In genomic region chr10:81643449-81644055, GRCm38 (mm10) we compare ENCODE assay signal across 8 mouse cellular contexts. TPM values are rescaled to one million over a fixed set of nuclear protein-coding genes. Genes with fewer than 3 reads are reported as not detected.
DNase-seq lines count a peak whose midpoint lies in the region; ATAC-seq lines count a peak whose summit lies in the region.

No protein-coding gene starts in this region.

- intact Hi-C loops in left cerebral cortex, postnatal 14 days (cut with DNase I), result no loop called here

- H3K4me2 ChIP-seq in intestine, embryonic 14.5 days (ENCODE audit: low read length), result peak overlapping the region; percentile 84

- DNase-seq in adrenal gland, adult (ENCODE audit: inconsistent age in 2 of 2, low spot score in 1 of 2), result peak; percentile 98
- peak; percentile 94 for DNase-seq in embryo, embryonic 10.5 days (ENCODE audit: low spot score)
- DNase-seq in gastrocnemius, postnatal 25 days, result peak; percentile 97
- peak; percentile 90 for DNase-seq in intestine, embryonic 14.5 days (ENCODE audit: low spot score)
- peak; percentile 95 to 96 for DNase-seq in left cerebral cortex, postnatal 14 days (ENCODE audit: low spot score in 2 of 2)
- peak; percentile 97 for DNase-seq in mesoderm, embryonic 11.5 days (ENCODE audit: low read depth, low spot score)
- peak; percentile 93 to 94 for DNase-seq in right cerebral cortex, postnatal 36 days (ENCODE audit: low spot score in 2 of 2)
- DNase-seq in yolk sac, embryonic 10.5 days (ENCODE audit: low spot score), result peak; percentile 94

- no peaks in the 10 kb centered on the region for H3K27me3 ChIP-seq in intestine, embryonic 14.5 days (replicated peaks; ENCODE audit: control insufficient read depth, insufficient read depth, low read length)

- no peaks in the 10 kb centered on the region for H3K36me3 ChIP-seq in intestine, embryonic 14.5 days (ENCODE audit: control insufficient read depth, insufficient read depth, low read length)

- H3K27ac ChIP-seq in intestine, embryonic 14.5 days (ENCODE audit: low read depth), result peak overlapping the region; percentile 95

- peak; percentile 89 for ATAC-seq in intestine, embryonic 14.5 days (replicated peaks; ENCODE audit: low FRiP score, low TSS enrichment, low read depth)

- H3K9ac ChIP-seq in intestine, embryonic 14.5 days (ENCODE audit: low read length), result peak overlapping the region; percentile 93

- under 1% methylated on average over 74 of the region's 75 CpGs for WGBS in intestine, embryonic 14.5 days

- H3K4me1 ChIP-seq in intestine, embryonic 14.5 days (replicated peaks; ENCODE audit: control insufficient read depth, insufficient read depth, low read length), result peaks cover 9% of the 10 kb centered on the region

- H3K4me3 ChIP-seq in intestine, embryonic 14.5 days (ENCODE audit: low read depth, low read length), result peak overlapping the region; percentile 80

- H3K9me3 ChIP-seq in intestine, embryonic 14.5 days (ENCODE audit: control insufficient read depth, low read length), result no peaks in the 10 kb centered on the region

RNA-seq across cellular contexts. Expression of gene Gm10778, which starts 5.3 kb away (rescaled TPM):
- 1 to 10 TPM in 1 of 2 experiments, under 1 TPM in 1; 0.87 to 1.3 TPM for total RNA-seq in gastrocnemius, postnatal 25 days (2021)
- 4.3 and 5.6 TPM in 2 replicates for polyA plus RNA-seq in intestine, embryonic 14.5 days (2014; fragmentation: Nextera tagmentation; extraction: Ambion mirVana)
- 1 to 10 TPM; 4.8 TPM for total RNA-seq in left cerebral cortex, postnatal 14 days (2021)

RNA-seq across cellular contexts. Expression of gene Ankrd24, which starts 15.2 kb away (rescaled TPM):
- 1 to 10 TPM; 5.9 to 9.5 TPM for total RNA-seq in gastrocnemius, postnatal 25 days (2021)
- polyA plus RNA-seq in intestine, embryonic 14.5 days (2014; fragmentation: Nextera tagmentation; extraction: Ambion mirVana), result 4.7 and 6.4 TPM in 2 replicates
- 10 to 100 TPM; 31.9 to 34.5 TPM for total RNA-seq in left cerebral cortex, postnatal 14 days (2021)

RNA-seq across cellular contexts. Expression of gene Sirt6, which starts 16.0 kb away (rescaled TPM):
- total RNA-seq in gastrocnemius, postnatal 25 days (2021), result 1 to 10 TPM; 3.8 to 5.2 TPM
- 34.1 and 39.2 TPM in 2 replicates for polyA plus RNA-seq in intestine, embryonic 14.5 days (2014; fragmentation: Nextera tagmentation; extraction: Ambion mirVana)
- total RNA-seq in left cerebral cortex, postnatal 14 days (2021), result 10 to 100 TPM; 23.6 to 25.1 TPM

RNA-seq across cellular contexts. Expression of gene BC025920, which starts 37.5 kb away (rescaled TPM):
- total RNA-seq in gastrocnemius, postnatal 25 days (2021), result 1 to 10 TPM; 1.8 to 2.5 TPM
- 0.61 and 1.5 TPM in 2 replicates for polyA plus RNA-seq in intestine, embryonic 14.5 days (2014; fragmentation: Nextera tagmentation; extraction: Ambion mirVana)
- 1 to 10 TPM; 1.9 to 2.2 TPM for total RNA-seq in left cerebral cortex, postnatal 14 days (2021)

RNA-seq across cellular contexts. Expression of gene Tle6, which starts 42.7 kb away (rescaled TPM):
- 1 to 10 TPM; 3.9 to 6.8 TPM for total RNA-seq in gastrocnemius, postnatal 25 days (2021)
- 15.0 and 21.3 TPM in 2 replicates for polyA plus RNA-seq in intestine, embryonic 14.5 days (2014; fragmentation: Nextera tagmentation; extraction: Ambion mirVana)
- 1 to 10 TPM; 1.3 to 2.7 TPM for total RNA-seq in left cerebral cortex, postnatal 14 days (2021)

Comparison
In these comparisons a context has a peak if more than half of its experiments do, and no peak if none do; other contexts are left out.
1. Peak in every context shown above with its lines: DNase-seq, ATAC-seq, H3K4me3 ChIP-seq and H3K27ac ChIP-seq.